Mouse (Mus musculus) myocyte (in vitro differentiated cells): ENCODE measurements around the gene Spem1.

Experiments used
- MYOD1 ChIP-seq, 3 experiments: IDR thresholded peaks; one replicate each; pipeline ENCODE4 v1.6.1; 2011; ENCODE audit warnings: control low read depth in 2 of 3, low read depth in 2 of 3, mild to moderate bottlenecking in 2 of 3, moderate library complexity in 1 of 3; ENCODE audit not compliant: insufficient read length in 2 of 3, control insufficient read depth in 1 of 3
- POLR2A ChIP-seq: IDR thresholded peaks from one replicate; pipeline ENCODE4 v1.6.1; 2011; ENCODE audit warnings: low read depth, mild to moderate bottlenecking, control low read depth, moderate library complexity; ENCODE audit not compliant: insufficient read length
- POLR2AphosphoS2 ChIP-seq: IDR thresholded peaks from one replicate; pipeline ENCODE4 v1.6.1; 2011; ENCODE audit warnings: low read depth, control low read depth; ENCODE audit not compliant: insufficient read length
- REST ChIP-seq: IDR thresholded peaks from one replicate; pipeline ENCODE4 v1.6.1; 2011; ENCODE audit warnings: mild to moderate bottlenecking, control low read depth, moderate library complexity; ENCODE audit not compliant: insufficient read depth, insufficient read length
- SRF ChIP-seq: IDR thresholded peaks from one replicate; pipeline ENCODE4 v1.6.1; 2011; ENCODE audit warnings: low read depth; ENCODE audit not compliant: control insufficient read depth, insufficient read length
- TCF3 ChIP-seq: IDR thresholded peaks from one replicate; pipeline ENCODE4 v1.6.1; 2011; ENCODE audit warnings: low read depth, control low read depth; ENCODE audit not compliant: insufficient read length
- USF1 ChIP-seq: IDR thresholded peaks from one replicate; pipeline ENCODE4 v1.6.1; 2011; ENCODE audit warnings: low read depth, mild to moderate bottlenecking, control low read depth, moderate library complexity

GRCm38 (mm10) chr11:69835966-69836335 is 14.0 kb upstream of the Spem1 start:
- TF ChIP-seq TCF3 (no peak), POLR2A (no peak), POLR2AphosphoS2 (no peak), MYOD1 (IDR thresholded peaks at IDR 0.05; ENCODE audit: control insufficient read depth in 1 of 3, insufficient read length in 2 of 3, low read depth in 2 of 3) (no peak), USF1 (no peak), SRF (no peak), REST (no peak)
